In the genomic region with DNA sequence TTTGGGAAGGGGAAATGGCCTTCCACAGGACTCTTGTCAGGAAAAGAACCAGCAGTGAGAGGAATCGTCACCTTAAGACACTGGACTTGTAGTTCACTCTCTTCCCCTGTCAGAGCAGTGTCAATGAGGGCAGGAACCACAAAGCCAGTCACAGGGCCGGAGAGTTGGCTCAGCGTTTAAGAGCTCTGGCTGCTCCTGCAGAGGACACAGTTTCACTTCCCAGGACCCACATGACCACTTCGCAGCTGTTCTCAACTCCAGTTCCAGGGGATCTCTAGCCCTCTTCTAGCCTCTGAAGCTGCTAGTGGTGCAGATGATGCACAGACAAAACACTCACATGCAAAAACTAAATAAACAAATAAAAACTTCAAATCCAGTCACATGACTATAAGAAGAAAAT, we compare ENCODE assay signal across 11 mouse cellular contexts. TPM values are rescaled to one million over a fixed set of nuclear protein-coding genes. Genes with fewer than 3 reads are reported as not detected.
DNase-seq lines count a peak whose midpoint lies in the region; ATAC-seq and TF ChIP-seq lines count a peak whose summit lies in the region.
"Had no signal": no experiment of that assay in that cellular context is flagged by ENCODE, and none has a peak within 500 bp of the region (broad histone marks: within the 10 kb centered on the region; RNA-seq: fewer than 3 reads in every experiment).

No protein-coding gene starts in this region.

- H3K4me2 ChIP-seq in midbrain, embryonic 13.5 days (replicated peaks): no peak overlapping the region
- H3K4me2 ChIP-seq: forebrain, embryonic 12.5 days; heart, embryonic 15.5 days; kidney, embryonic 15.5 days had no signal

- no peaks in the 10 kb centered on the region for H3K4me1 ChIP-seq in lung, adult 2 months (ENCODE audit: control insufficient read depth, insufficient read depth, low read length)
- H3K4me1 ChIP-seq in heart, embryonic 10.5 days: peaks cover 7% of the 10 kb centered on the region
- H3K4me1 ChIP-seq in midbrain, embryonic 13.5 days (replicated peaks): peaks cover 8% of the 10 kb centered on the region; the same call in 1 of the 2 replicates

- H3K9me3 ChIP-seq in heart, embryonic 10.5 days: no peaks in the 10 kb centered on the region
- no peaks in the 10 kb centered on the region for H3K9me3 ChIP-seq in midbrain, embryonic 13.5 days
- H3K9me3 ChIP-seq: forebrain, embryonic 12.5 days; heart, embryonic 15.5 days; kidney, embryonic 15.5 days had no signal

- no peak for ATAC-seq in midbrain, embryonic 13.5 days

- no peak overlapping the region for H3K9ac ChIP-seq in midbrain, embryonic 13.5 days (replicated peaks)
- H3K9ac ChIP-seq: forebrain, embryonic 12.5 days; heart, embryonic 15.5 days; kidney, embryonic 15.5 days had no signal

- no peak for TF ChIP-seq CTCF in lung, adult 2 months (IDR thresholded peaks at IDR 0.05; ENCODE audit: insufficient read depth, low read length)

- WGBS in lung, adult 2 months: 19% methylated on average over 4 of the region's 4 CpGs
- whole genome bisulfite sequencing in heart, embryonic 10.5 days: 27% methylated on average over 4 of the region's 4 CpGs
- 70% methylated on average over 4 of the region's 4 CpGs for WGBS in midbrain, embryonic 13.5 days

- H3K36me3 ChIP-seq in heart, embryonic 10.5 days: no peaks in the 10 kb centered on the region
- H3K36me3 ChIP-seq in midbrain, embryonic 13.5 days: no peaks in the 10 kb centered on the region
- H3K36me3 ChIP-seq: forebrain, embryonic 12.5 days; heart, embryonic 15.5 days; kidney, embryonic 15.5 days had no signal

- H3K27ac ChIP-seq in heart, embryonic 10.5 days: no peak overlapping the region
- no peak overlapping the region for H3K27ac ChIP-seq in midbrain, embryonic 13.5 days
- H3K27ac ChIP-seq: forebrain, embryonic 12.5 days; heart, embryonic 15.5 days; kidney, embryonic 15.5 days had no signal

- DNase-seq in gastrocnemius, postnatal 10 days: peak; percentile 26
- no peak for DNase-seq in gastrocnemius, adult 8-10 months (ENCODE audit: low spot score in 2 of 2)
- DNase-seq in lung, adult 18-20 months: peak; percentile 20 to 25
- no peak for DNase-seq in lung, adult 2 months
- DNase-seq in heart, embryonic 10.5 days (ENCODE audit: low spot score): peak; percentile 67
- DNase-seq in skeletal muscle tissue, adult 2 months (ENCODE audit: low read depth, low spot score): peak; percentile 59
- DNase-seq in left cerebral cortex, adult 9 months (ENCODE audit: low spot score in 2 of 2): no peak

- no peaks in the 10 kb centered on the region for H3K27me3 ChIP-seq in heart, embryonic 10.5 days (ENCODE audit: insufficient read depth, poor library complexity, severe bottlenecking)
- no peaks in the 10 kb centered on the region for H3K27me3 ChIP-seq in midbrain, embryonic 13.5 days
- H3K27me3 ChIP-seq: forebrain, embryonic 12.5 days; heart, embryonic 15.5 days; kidney, embryonic 15.5 days had no signal

- TF ChIP-seq POLR2A in lung, adult 2 months (IDR thresholded peaks at IDR 0.05; ENCODE audit: borderline replicate concordance, extremely low read depth, low read depth, low read length): no peak

- H3K4me3 ChIP-seq in lung, adult 2 months (replicated peaks; ENCODE audit: extremely low read depth, low read depth, low read length): no peak overlapping the region
- H3K4me3 ChIP-seq in heart, embryonic 10.5 days: no peak overlapping the region
- H3K4me3 ChIP-seq in midbrain, embryonic 13.5 days (replicated peaks): no peak overlapping the region
- H3K4me3 ChIP-seq: forebrain, embryonic 12.5 days; heart, embryonic 15.5 days; kidney, embryonic 15.5 days had no signal

RNA-seq across cellular contexts. Expression of a gene that starts 22.9 kb away (rescaled TPM):
- 10 to 100 TPM; 17.9 to 23.7 TPM for total RNA-seq in gastrocnemius, postnatal 10 days (2021)
- total RNA-seq in gastrocnemius, adult 8-10 months (2022): 10 to 100 TPM; 10.6 to 15.7 (median 12.3) TPM
- polyA plus RNA-seq in lung, adult 2 months (2012; rRNA removed): 24.4 and 25.2 TPM in 2 replicates
- polyA plus RNA-seq in heart, embryonic 10.5 days (2016; fragmentation: Nextera tagmentation; extraction: Ambion mirVana): 9.5 and 14.7 TPM in 2 replicates
- polyA plus RNA-seq in midbrain, embryonic 13.5 days (2015; fragmentation: Nextera tagmentation; extraction: Ambion mirVana): 13.4 and 15.8 TPM in 2 replicates

RNA-seq across cellular contexts. Expression of a gene that starts 31.9 kb away (rescaled TPM):
- under 1 TPM; 0.16 to 0.23 TPM for total RNA-seq in gastrocnemius, postnatal 10 days (2021)
- total RNA-seq in gastrocnemius, adult 8-10 months (2022): under 1 TPM; 0.09 to 0.27 (median 0.15) TPM
- polyA plus RNA-seq in lung, adult 2 months (2012; rRNA removed): 0.60 and 0.70 TPM in 2 replicates
- polyA plus RNA-seq in heart, embryonic 10.5 days (2016; fragmentation: Nextera tagmentation; extraction: Ambion mirVana): 0.25 and 0.26 TPM in 2 replicates
- 31.8 and 32.3 TPM in 2 replicates for polyA plus RNA-seq in midbrain, embryonic 13.5 days (2015; fragmentation: Nextera tagmentation; extraction: Ambion mirVana)

RNA-seq across cellular contexts. Expression of a gene that starts 34.8 kb away (rescaled TPM):
- total RNA-seq in gastrocnemius, postnatal 10 days (2021): 10 to 100 TPM in 1 of 2 experiments, 1 to 10 TPM in 1; 9.4 to 10.7 TPM
- total RNA-seq in gastrocnemius, adult 8-10 months (2022): 1 to 10 TPM; 2.8 to 3.8 (median 3.3) TPM
- 15.1 and 16.3 TPM in 2 replicates for polyA plus RNA-seq in lung, adult 2 months (2012; rRNA removed)
- polyA plus RNA-seq in heart, embryonic 10.5 days (2016; fragmentation: Nextera tagmentation; extraction: Ambion mirVana): 5.4 and 5.9 TPM in 2 replicates
- 1.1 and 1.6 TPM in 2 replicates for polyA plus RNA-seq in midbrain, embryonic 13.5 days (2015; fragmentation: Nextera tagmentation; extraction: Ambion mirVana)

Comparison
In these comparisons a context has a peak if more than half of its experiments do, and no peak if none do; other contexts are left out.
1. DNase-seq: peak in gastrocnemius, postnatal 10 days (single experiment), lung, adult 18-20 months (2 of 2), heart, embryonic 10.5 days (single experiment) and skeletal muscle tissue, adult 2 months (single experiment); none in gastrocnemius, adult 8-10 months (0 of 2), lung, adult 2 months (single experiment) and left cerebral cortex, adult 9 months (0 of 2).
2. RNA of a gene that starts 31.9 kb away (polyA plus RNA-seq): 31.8 to 32.3 TPM in midbrain, embryonic 13.5 days; 0.60 to 0.70 TPM in lung, adult 2 months and 0.25 to 0.26 TPM in heart, embryonic 10.5 days; every median in the first group is over 10 times any median in the second.